Mouse (Mus musculus): ENCODE measurements around the gene Rab3il1. TPM values are rescaled to one million over a fixed set of nuclear protein-coding genes. Genes with fewer than 3 reads are reported as not detected.
"Not testable (repeated sequence)": the region's sequence is repeated elsewhere in the genome, so short reads cannot be mapped to it uniquely, and the experiment has no call there.

Rab3il1 gene
- polyA plus RNA-seq, 1 experiment from 2014 or later: 30.3 TPM

DNA sequence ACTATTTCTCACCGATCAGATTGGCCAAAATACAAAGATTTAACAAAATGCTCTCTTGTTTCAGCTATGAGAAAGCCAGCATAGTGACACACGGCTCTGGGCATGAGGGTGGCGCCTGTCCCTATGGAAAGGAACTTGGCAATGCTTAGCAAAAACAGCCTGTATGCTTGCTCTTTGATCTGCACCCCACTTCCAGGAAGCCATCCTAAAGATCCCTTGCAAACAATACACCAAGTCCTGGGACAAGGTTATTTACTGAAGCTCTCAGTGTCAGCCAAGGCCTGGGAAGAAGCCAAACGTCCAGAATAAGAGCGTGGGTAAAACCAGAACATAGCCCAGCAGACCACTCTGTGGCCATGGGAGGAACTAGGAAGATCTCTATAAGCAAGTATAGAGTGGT is 40.7 kb upstream of the Rab3il1 start:
- no peak; the same call in 1 of the 2 replicates for ATAC-seq (ENCODE audit: low read depth)
- no peaks in the 10 kb centered on the region for H3K9me3 ChIP-seq (ENCODE audit: control insufficient read depth, low read length)
- no peak overlapping the region for H3K27ac ChIP-seq (ENCODE audit: low read length)
- H3K4me3 ChIP-seq (ENCODE audit: low read length): no peak overlapping the region
- H3K27me3 ChIP-seq (ENCODE audit: control insufficient read depth, insufficient read depth, low read depth, low read length): no peaks in the 10 kb centered on the region
- no peak overlapping the region for H3K4me2 ChIP-seq (ENCODE audit: low read depth, low read length)
- peaks cover 2% of the 10 kb centered on the region; the same call in 1 of the 2 replicates for H3K4me1 ChIP-seq (replicated peaks; ENCODE audit: control insufficient read depth, insufficient read depth, low read length)
- 55% methylated on average over 5 of the region's 5 CpGs for WGBS
- no peak overlapping the region for H3K9ac ChIP-seq (ENCODE audit: low read length)
- H3K36me3 ChIP-seq (ENCODE audit: control insufficient read depth, insufficient read depth, low read length): no peaks in the 10 kb centered on the region

DNA sequence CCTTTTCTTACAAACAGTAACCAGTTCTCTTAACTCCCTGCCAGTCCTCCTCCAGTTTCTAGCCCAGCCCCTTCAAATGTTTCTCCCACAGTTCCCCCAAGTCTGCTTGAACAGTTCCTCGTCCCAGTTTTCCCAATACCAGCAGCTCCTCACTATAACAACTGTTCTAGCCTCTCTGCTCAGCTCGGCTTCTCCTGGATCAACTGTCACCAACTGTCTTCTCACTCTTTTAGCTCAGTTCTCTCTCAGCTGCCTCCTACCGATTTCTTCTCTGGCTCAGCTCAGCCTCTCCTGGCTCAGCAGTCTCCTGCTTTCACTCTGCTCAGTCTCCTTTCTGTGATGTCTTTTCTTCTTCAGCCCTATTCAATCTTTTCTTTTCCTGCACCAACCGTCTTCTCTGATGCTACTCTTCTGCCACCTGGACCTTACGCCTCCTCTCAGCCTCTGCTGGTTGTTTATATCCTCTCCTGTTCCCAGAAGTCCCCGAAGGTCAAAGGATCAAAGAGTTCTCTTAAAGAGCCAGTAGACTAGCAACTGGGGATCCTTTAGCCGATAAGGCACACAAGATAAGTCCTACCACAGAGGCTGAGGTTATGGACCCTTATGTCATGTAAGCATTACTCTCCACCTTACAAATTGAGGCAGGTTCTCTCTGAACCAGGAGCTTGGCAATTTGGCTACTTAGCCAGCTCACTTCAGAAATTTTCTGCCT is 37.1 kb upstream of the Rab3il1 start:
- WGBS: 14% methylated on average over 7 of the region's 7 CpGs
- H3K36me3 ChIP-seq (ENCODE audit: control insufficient read depth, insufficient read depth, low read length): no peaks in the 10 kb centered on the region
- H3K9ac ChIP-seq (ENCODE audit: low read length): no peak overlapping the region
- peaks cover 2% of the 10 kb centered on the region; the same call in 1 of the 2 replicates for H3K4me1 ChIP-seq (replicated peaks; ENCODE audit: control insufficient read depth, insufficient read depth, low read length)
- no peak overlapping the region for H3K27ac ChIP-seq (ENCODE audit: low read length)
- no peak for ATAC-seq (ENCODE audit: low read depth)
- H3K27me3 ChIP-seq (ENCODE audit: control insufficient read depth, insufficient read depth, low read depth, low read length): no peaks in the 10 kb centered on the region
- H3K4me3 ChIP-seq (ENCODE audit: low read length): no peak overlapping the region
- H3K4me2 ChIP-seq (ENCODE audit: low read depth, low read length): no peak overlapping the region
- no peaks in the 10 kb centered on the region for H3K9me3 ChIP-seq (ENCODE audit: control insufficient read depth, low read length)

DNA sequence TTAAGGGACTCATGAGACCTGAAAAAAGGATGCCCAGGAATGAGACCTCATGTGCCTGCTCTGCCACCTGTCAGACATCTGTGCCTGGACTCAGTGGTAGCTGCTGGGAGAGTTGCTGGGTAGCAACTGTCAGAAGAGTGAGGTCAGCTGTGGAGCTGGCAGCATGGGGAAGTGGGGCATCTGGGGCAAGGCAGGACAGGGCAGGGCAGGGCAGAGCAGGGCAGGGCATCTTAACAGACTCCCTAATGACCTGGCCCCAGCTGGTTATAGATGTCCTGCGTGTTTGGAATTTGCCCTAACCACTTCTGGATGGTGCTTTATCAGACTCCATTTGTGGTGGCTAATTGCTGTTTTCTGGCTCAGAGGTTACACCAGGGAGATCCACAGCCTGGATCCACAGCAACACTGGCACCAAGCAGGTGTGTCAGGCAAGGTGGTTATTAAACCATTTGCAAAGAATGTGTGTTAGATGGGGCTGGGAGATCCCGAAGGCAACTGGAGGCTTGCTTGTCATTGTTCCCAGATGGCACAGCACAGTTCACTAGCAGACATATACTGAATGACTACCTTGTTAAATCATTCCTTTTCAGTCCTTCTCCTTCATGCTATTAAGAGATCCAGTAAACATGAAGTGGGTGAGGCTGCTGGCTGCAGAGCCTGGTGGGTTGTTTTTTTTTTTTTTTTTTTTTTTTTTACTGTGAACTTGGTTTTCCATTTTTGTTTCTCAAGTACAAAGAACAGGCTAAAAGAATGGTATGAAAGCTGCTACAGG is 35.2 kb upstream of the Rab3il1 start:
- Histone ChIP-seq H3K4me2 (ENCODE audit: low read depth, low read length) (no peak overlapping the region), H3K9me3 (ENCODE audit: control insufficient read depth, low read length) (no peaks in the 10 kb centered on the region), H3K27me3 (ENCODE audit: control insufficient read depth, insufficient read depth, low read depth, low read length) (no peaks in the 10 kb centered on the region), H3K9ac (ENCODE audit: low read length) (no peak overlapping the region), H3K4me1 (replicated peaks; ENCODE audit: control insufficient read depth, insufficient read depth, low read length) (peaks cover 2% of the 10 kb centered on the region; the same call in 1 of the 2 replicates), H3K36me3 (ENCODE audit: control insufficient read depth, insufficient read depth, low read length) (no peaks in the 10 kb centered on the region), H3K27ac (ENCODE audit: low read length) (no peak overlapping the region), H3K4me3 (ENCODE audit: low read length) (no peak overlapping the region)
- ATAC-seq (ENCODE audit: low read depth): no peak
- WGBS: 47% methylated on average over 2 of the region's 2 CpGs

DNA sequence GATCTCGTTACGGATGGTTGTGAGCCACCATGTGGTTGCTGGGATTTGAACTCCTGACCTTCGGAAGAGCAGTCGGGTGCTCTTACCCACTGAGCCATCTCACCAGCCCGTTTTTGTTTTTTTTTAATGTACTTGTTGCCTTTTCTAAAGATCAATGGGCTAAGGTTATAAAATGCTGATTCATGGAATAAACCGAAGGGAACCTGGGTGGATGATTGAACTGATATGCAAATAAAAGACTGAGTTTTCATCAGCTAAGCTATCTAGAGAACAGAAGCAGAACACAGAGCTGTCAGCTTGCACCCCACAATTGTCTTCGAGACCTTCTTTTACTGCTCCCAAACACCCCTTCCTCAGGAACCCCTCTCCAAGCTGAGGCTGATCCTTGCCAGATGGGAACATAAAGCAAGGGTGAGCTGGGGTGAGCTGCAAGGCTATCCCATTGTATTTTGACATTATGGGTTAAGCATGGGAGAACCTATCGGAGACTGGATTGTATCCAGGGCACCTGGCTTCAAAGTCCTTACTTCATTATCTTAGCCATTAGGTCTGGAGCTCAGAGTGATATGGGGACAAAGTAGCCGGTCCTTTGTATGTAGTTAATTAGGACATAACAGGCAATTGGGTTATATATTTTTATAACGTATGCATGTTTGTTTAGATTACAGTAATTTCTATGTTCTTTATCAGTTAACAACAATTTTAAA is 33.2 kb upstream of the Rab3il1 start:
- no peaks in the 10 kb centered on the region for H3K9me3 ChIP-seq (ENCODE audit: control insufficient read depth, low read length)
- ATAC-seq (ENCODE audit: low read depth): no peak
- no peaks in the 10 kb centered on the region for H3K27me3 ChIP-seq (ENCODE audit: control insufficient read depth, insufficient read depth, low read depth, low read length)
- H3K4me2 ChIP-seq (ENCODE audit: low read depth, low read length): no peak overlapping the region
- H3K9ac ChIP-seq (ENCODE audit: low read length): no peak overlapping the region
- H3K36me3 ChIP-seq (ENCODE audit: control insufficient read depth, insufficient read depth, low read length): no peaks in the 10 kb centered on the region
- H3K4me1 ChIP-seq (replicated peaks; ENCODE audit: control insufficient read depth, insufficient read depth, low read length): peaks cover 2% of the 10 kb centered on the region; the same call in 1 of the 2 replicates
- H3K4me3 ChIP-seq (ENCODE audit: low read length): no peak overlapping the region
- 73% methylated on average over 8 of the region's 10 CpGs for WGBS
- H3K27ac ChIP-seq (ENCODE audit: low read length): no peak overlapping the region

DNA sequence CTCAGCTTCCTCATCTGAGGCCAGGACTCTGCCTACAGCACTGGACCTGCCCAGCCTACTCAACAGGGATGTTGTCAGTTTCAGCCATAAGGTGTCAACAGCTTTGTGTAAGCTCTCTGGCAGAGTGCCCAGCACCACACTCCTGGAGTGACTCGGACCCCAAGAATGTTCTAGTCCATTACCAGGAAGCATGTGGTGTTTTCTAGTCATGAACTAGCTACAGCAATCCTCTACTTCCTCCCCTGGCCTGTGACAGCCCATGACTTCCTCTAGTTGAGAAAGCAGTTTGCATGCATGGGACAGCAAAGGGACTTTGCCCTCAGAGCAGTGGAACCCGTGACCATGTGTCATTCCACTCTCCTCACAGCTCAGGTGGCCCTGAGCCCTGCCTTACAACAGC is 26.6 kb upstream of the Rab3il1 start:
- not testable (repeated sequence) for H3K9me3 ChIP-seq (ENCODE audit: control insufficient read depth, low read length); H3K27ac ChIP-seq (ENCODE audit: low read length); H3K4me3 ChIP-seq (ENCODE audit: low read length); H3K36me3 ChIP-seq (ENCODE audit: control insufficient read depth, insufficient read depth, low read length); H3K4me2 ChIP-seq (ENCODE audit: low read depth, low read length); H3K9ac ChIP-seq (ENCODE audit: low read length); H3K27me3 ChIP-seq (ENCODE audit: control insufficient read depth, insufficient read depth, low read depth, low read length)
- peaks cover 17% of the 10 kb centered on the region for H3K4me1 ChIP-seq (replicated peaks; ENCODE audit: control insufficient read depth, insufficient read depth, low read length)
- ATAC-seq (ENCODE audit: low read depth): peak; percentile 11; the same call in 1 of the 2 replicates
- 31% methylated on average over 2 of the region's 2 CpGs for WGBS

DNA sequence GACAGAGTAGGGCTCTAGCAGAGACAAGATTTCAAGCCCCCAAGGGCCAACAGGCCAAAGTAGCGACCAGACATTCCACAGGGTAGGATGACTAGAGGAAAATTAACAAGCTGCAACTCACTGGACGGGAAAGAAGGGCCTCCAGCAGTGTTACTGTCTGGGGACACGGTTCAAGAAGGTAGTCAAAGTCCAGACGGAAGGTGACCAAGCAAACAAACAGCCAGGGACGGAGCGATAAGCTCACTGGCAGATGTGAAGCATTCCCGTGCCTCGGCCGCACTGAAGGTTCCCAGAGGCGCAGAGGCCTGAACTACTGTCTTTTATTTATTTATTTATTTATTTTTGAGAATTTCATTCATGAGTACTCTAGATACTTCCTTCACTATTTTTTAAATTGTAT is 24.4 kb upstream of the Rab3il1 start:
- no peak overlapping the region for H3K4me3 ChIP-seq (ENCODE audit: low read length)
- no peak for ATAC-seq (ENCODE audit: low read depth)
- no peak overlapping the region for H3K27ac ChIP-seq (ENCODE audit: low read length)
- WGBS: 68% methylated on average over 10 of the region's 10 CpGs
- H3K9me3 ChIP-seq (ENCODE audit: control insufficient read depth, low read length): no peaks in the 10 kb centered on the region
- H3K36me3 ChIP-seq (ENCODE audit: control insufficient read depth, insufficient read depth, low read length): no peaks in the 10 kb centered on the region
- H3K4me2 ChIP-seq (ENCODE audit: low read depth, low read length): no peak overlapping the region
- no peak overlapping the region for H3K9ac ChIP-seq (ENCODE audit: low read length)
- no peaks in the 10 kb centered on the region for H3K27me3 ChIP-seq (ENCODE audit: control insufficient read depth, insufficient read depth, low read depth, low read length)
- peaks cover 22% of the 10 kb centered on the region for H3K4me1 ChIP-seq (replicated peaks; ENCODE audit: control insufficient read depth, insufficient read depth, low read length)

DNA sequence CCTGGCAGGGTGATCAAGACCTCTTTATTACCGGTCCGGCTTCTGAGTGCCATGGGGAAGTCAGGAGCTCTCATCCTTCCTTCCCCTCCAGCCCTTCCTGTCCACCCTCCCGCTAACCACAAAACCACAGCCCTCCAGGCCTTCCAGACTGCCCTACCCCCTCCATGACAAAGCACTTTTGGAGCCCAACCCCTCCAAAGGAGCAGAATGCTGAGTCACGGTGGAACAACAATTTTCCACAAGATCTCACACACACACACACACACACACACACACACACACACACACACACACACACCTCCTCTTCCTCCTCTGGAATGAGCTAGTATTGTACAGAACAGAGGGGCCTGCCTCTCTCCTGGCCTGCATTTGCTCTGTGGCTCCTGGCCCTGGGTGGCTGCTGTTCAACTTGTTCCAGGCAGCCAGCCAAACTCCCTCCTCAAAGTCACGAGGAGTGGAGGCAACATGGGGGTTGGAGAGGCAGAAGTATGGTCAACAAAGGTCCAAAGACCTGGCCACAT is 23.0 kb upstream of the Rab3il1 start:
- H3K4me3 ChIP-seq (ENCODE audit: low read length): no peak overlapping the region
- ATAC-seq (ENCODE audit: low read depth): peak; percentile 43
- no peak overlapping the region for H3K9ac ChIP-seq (ENCODE audit: low read length)

DNA sequence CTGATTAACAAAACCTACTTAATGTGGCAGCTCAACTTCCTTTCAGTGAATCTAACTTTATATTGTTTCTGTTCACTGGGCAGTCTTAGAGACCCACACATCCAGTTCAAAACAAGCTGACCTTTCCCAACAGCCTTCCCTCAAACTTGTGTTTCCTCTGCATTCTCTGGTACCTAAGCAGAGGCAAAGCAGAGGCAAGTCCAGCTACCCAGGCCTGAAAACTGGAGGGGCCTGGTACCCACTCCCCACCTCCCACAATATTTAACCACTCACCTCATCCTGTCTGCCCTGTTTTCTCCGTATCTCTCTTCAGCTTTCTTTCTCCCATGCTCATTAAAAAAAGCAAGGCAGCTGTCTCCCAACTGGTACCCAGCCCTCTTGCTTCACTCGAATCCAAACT is 22.3 kb upstream of the Rab3il1 start:
- H3K27me3 ChIP-seq (ENCODE audit: control insufficient read depth, insufficient read depth, low read depth, low read length): no peaks in the 10 kb centered on the region
- H3K4me2 ChIP-seq (ENCODE audit: low read depth, low read length): no peak overlapping the region
- WGBS: 82% methylated on average over 2 of the region's 2 CpGs
- no peak for ATAC-seq (ENCODE audit: low read depth)
- H3K9me3 ChIP-seq (ENCODE audit: control insufficient read depth, low read length): no peaks in the 10 kb centered on the region
- peaks cover 30% of the 10 kb centered on the region for H3K4me1 ChIP-seq (replicated peaks; ENCODE audit: control insufficient read depth, insufficient read depth, low read length)
- peaks cover 1% of the 10 kb centered on the region; the same call in 1 of the 2 replicates for H3K36me3 ChIP-seq (ENCODE audit: control insufficient read depth, insufficient read depth, low read length)
- H3K4me3 ChIP-seq (ENCODE audit: low read length): no peak overlapping the region
- no peak overlapping the region for H3K9ac ChIP-seq (ENCODE audit: low read length)
- peak overlapping the region; percentile 69 for H3K27ac ChIP-seq (ENCODE audit: low read length)

More for the DNA sequence above, 23.0 kb upstream of the Rab3il1 start:
- Histone ChIP-seq H3K27ac (ENCODE audit: low read length) (peak overlapping the region; percentile 69), H3K4me1 (replicated peaks; ENCODE audit: control insufficient read depth, insufficient read depth, low read length) (peaks cover 23% of the 10 kb centered on the region), H3K4me2 (ENCODE audit: low read depth, low read length) (no peak overlapping the region; the same call in 1 of the 2 replicates), H3K9me3 (ENCODE audit: control insufficient read depth, low read length) (no peaks in the 10 kb centered on the region), H3K27me3 (ENCODE audit: control insufficient read depth, insufficient read depth, low read depth, low read length) (no peaks in the 10 kb centered on the region), H3K36me3 (ENCODE audit: control insufficient read depth, insufficient read depth, low read length) (no peaks in the 10 kb centered on the region)
- 22% methylated on average over 5 of the region's 5 CpGs for WGBS

DNA sequence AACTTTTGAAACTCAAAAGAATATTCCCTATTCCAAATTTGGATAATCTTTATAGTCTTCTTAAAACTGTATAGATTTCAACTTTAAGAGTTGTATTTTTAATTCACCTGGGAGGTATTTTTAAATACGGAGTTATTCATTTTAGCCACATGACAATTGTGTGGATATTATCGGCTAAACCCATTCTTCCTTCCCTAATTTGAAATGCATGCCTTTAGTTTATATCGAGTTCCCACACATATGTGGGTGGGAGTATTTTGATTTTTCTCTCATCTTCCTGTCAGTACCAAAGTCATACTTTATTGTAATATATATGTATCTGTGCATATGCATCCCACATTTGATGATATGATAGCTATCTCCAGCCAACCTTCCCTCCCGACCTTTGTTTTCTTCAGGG is 21.2 kb upstream of the Rab3il1 start, which contains the start of gene Fth1:
Fth1 (plus strand) TSS at position 341 of the 400 bp plus-strand sequence.
- WGBS: 85% methylated on average over 4 of the region's 4 CpGs
- no peak within 1 kb of the TSS for H3K4me3 ChIP-seq (ENCODE audit: low read length)
- peaks cover 33% of the 10 kb centered on the region for H3K4me1 ChIP-seq (replicated peaks; ENCODE audit: control insufficient read depth, insufficient read depth, low read length)
- no peak within 1 kb of the TSS for H3K9ac ChIP-seq (ENCODE audit: low read length)
- peaks cover 12% of the 10 kb centered on the region for H3K36me3 ChIP-seq (ENCODE audit: control insufficient read depth, insufficient read depth, low read length)
- no peaks in the 10 kb centered on the region for H3K27me3 ChIP-seq (ENCODE audit: control insufficient read depth, insufficient read depth, low read depth, low read length)
- no peak within 1 kb of the TSS; the same call in 1 of the 2 replicates for H3K27ac ChIP-seq (ENCODE audit: low read length)
- no peak within 1 kb of the TSS for H3K4me2 ChIP-seq (ENCODE audit: low read depth, low read length)
- H3K9me3 ChIP-seq (ENCODE audit: control insufficient read depth, low read length): no peaks in the 10 kb centered on the region
- ATAC-seq (ENCODE audit: low read depth): no peak

All from lung, embryonic 16.5 days (tissue).